Mouse (Mus musculus): ENCODE data around the gene Drd3. TPM values are rescaled to one million over a fixed set of nuclear protein-coding genes. Genes with fewer than 3 reads are reported as not detected.

Drd3 gene
- total RNA-seq, 2 experiments from 2014 or later: 0.26 to 0.54 TPM

DNA sequence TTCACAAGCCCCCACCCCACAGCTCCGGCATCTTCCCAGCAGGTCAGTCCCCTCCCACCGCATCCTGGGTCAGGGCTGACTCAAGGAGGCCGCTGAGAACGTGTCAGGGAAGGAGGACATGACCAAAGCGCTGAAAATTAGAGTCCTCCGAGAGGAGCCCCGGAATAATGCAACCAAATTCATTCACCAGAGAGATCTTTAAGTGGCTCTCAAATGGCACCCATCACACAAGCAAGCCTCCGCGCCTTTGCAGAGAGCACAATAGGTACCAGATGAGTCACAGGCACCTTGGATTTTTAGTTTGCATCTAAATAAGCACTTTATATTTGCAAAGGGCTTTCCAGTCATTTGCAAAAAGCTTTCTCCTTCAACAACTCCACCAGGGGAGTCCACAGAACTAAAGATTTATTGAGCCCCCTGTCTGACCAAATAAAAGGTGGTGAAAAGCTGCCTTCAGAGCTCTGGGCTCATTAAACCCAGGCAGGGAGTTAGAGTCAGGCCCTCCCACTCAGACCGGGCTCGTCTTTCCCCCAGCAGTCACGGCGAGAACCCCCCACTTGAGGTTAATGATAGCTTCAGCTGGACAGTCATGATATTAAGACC lies 46.4 kb downstream of the Drd3 start:
- no peak for DNase-seq (ENCODE audit: extremely low spot score in 1 of 2, low spot score in 1 of 2)

- no peak for DNase-seq (ENCODE audit: extremely low spot score in 1 of 2, low spot score in 1 of 2)
Observed at GRCm38 (mm10) chr16:43801137-43801536, 47.3 kb downstream of the Drd3 start.

DNA sequence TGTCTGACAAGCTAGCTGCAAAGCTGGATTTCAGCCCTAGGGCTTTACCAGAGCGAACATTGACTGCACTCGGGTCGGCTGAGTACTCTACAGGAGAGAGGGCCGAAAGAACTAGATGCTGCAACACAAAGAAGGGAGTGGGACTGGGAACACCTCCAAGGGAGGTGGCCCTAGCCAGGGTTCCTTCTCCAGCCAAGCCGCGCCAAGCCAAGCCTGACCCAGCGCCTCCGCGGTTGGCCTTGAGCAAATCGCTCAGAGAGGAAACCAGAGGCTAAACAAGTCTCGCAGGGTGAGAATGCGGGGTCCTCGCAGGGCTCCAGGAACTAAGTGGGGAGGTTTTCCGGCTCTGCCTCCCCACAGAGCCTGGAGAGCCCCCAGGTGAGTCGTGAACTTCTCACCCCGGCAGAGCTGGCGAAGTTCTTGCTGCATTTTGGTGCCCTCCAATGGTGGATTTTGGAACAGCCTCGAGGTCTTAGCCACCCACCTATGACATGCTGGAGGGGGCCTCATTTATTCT lies 48.0 kb downstream of the Drd3 start:
- DNase-seq (ENCODE audit: extremely low spot score in 1 of 2, low spot score in 1 of 2): peak; percentile 73 to 93

DNA sequence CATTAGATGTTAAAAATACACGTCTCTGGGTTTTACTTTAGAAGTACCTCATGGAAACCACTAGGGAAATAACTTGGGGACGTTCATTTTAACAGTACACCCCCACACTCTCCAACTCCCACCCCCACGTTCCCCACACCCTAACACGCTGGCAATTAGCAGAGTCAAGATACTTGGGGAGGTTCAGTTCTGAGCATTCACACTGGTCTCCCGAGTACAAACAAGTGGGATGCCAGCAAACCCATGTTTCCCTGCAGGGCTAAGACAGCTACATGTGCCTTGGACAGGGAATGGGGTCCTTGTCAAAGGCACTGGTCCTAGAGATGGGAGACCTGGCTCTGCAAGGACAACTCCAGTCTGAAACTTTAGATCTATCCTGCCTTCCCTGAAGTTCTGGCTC lies 48.6 kb downstream of the Drd3 start:
- no peak for DNase-seq (ENCODE audit: extremely low spot score in 1 of 2, low spot score in 1 of 2)

- no peak for DNase-seq (ENCODE audit: extremely low spot score in 1 of 2, low spot score in 1 of 2)
Observed at GRCm38 (mm10) chr16:43804364-43804763, 50.5 kb downstream of the Drd3 start.

GRCm38 (mm10) chr16:43807048-43807447 lies 53.2 kb downstream of the Drd3 start:
- DNase-seq (ENCODE audit: extremely low spot score in 1 of 2, low spot score in 1 of 2): no peak

GRCm38 (mm10) chr16:43809429-43809828 lies 55.6 kb downstream of the Drd3 start:
- DNase-seq (ENCODE audit: extremely low spot score in 1 of 2, low spot score in 1 of 2): no peak

GRCm38 (mm10) chr16:43811402-43811801 lies 57.6 kb downstream of the Drd3 start:
- DNase-seq (ENCODE audit: extremely low spot score in 1 of 2, low spot score in 1 of 2): no peak

GRCm38 (mm10) chr16:43814644-43815043 lies 60.8 kb downstream of the Drd3 start:
- DNase-seq (ENCODE audit: extremely low spot score in 1 of 2, low spot score in 1 of 2): peak in 1 of 2 experiments; percentile 20

GRCm38 (mm10) chr16:43816321-43816720 lies 62.5 kb downstream of the Drd3 start:
- no peak for DNase-seq (ENCODE audit: extremely low spot score in 1 of 2, low spot score in 1 of 2)

DNA sequence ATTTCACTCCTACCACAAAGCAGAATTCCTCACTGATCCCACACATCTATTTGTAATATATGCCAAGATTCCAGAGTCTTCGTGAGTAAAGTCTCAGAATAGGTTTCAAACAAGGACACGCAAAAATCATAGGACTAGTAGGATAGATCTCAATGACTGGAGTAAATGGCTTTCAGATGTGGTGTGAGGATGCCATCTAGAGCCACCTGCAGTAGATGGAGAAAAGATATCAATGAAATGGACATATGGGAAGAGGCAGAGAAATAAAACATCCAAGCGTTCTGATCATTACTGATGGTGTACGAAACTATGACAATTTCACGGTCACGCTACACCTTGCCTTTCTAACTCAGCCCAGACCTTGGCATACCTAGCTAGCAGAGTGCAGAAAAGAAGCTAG lies 64.6 kb downstream of the Drd3 start:
- no peak for DNase-seq (ENCODE audit: extremely low spot score in 1 of 2, low spot score in 1 of 2)

GRCm38 (mm10) chr16:43827492-43827891 lies 73.7 kb downstream of the Drd3 start:
- no peak for DNase-seq (ENCODE audit: extremely low spot score in 1 of 2, low spot score in 1 of 2)

- no peak for DNase-seq (ENCODE audit: extremely low spot score in 1 of 2, low spot score in 1 of 2)
Observed at GRCm38 (mm10) chr16:43831957-43832356, 78.1 kb downstream of the Drd3 start.

GRCm38 (mm10) chr16:43841236-43841635 lies 87.4 kb downstream of the Drd3 start:
- no peak for DNase-seq (ENCODE audit: extremely low spot score in 1 of 2, low spot score in 1 of 2)

DNA sequence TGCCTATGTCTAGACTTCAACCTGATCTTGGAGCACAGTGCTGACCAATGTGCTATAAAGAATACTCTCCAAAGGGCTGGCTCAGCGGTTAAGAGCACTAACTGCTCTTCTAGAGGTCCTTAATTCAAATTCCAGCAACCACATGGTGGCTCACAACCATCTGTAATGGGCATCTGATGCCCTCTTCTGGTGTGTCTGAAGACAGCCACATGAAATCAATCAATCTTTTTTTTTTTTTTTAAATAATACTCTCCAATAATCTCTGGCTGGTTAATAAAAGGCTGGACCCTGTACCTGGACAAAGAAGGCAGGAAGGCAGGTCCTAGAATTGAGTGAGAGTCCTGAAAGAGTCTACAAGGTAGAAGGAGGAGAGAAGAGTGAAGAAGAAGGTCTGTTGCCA lies 96.0 kb downstream of the Drd3 start:
- no peak for DNase-seq (ENCODE audit: extremely low spot score in 1 of 2, low spot score in 1 of 2)

- no peak for DNase-seq (ENCODE audit: extremely low spot score in 1 of 2, low spot score in 1 of 2)
Observed at GRCm38 (mm10) chr16:43858941-43859476, 105.2 kb downstream of the Drd3 start.

- DNase-seq (ENCODE audit: extremely low spot score in 1 of 2, low spot score in 1 of 2): no peak
Observed at GRCm38 (mm10) chr16:43860624-43861023, 106.8 kb downstream of the Drd3 start.

GRCm38 (mm10) chr16:43869805-43870204 lies 116.0 kb downstream of the Drd3 start:
- DNase-seq (ENCODE audit: extremely low spot score in 1 of 2, low spot score in 1 of 2): no peak

GRCm38 (mm10) chr16:43871419-43871818 lies 117.6 kb downstream of the Drd3 start:
- DNase-seq (ENCODE audit: extremely low spot score in 1 of 2, low spot score in 1 of 2): no peak
